Mouse (Mus musculus): ENCODE measurements at regions not wholly inside any gene's neighbourhood (a gene's known extent, or its start where the extent isn't known, plus 50 kb on each side); places are given as distances from the start of the nearest gene placed in this dataset.

DNA sequence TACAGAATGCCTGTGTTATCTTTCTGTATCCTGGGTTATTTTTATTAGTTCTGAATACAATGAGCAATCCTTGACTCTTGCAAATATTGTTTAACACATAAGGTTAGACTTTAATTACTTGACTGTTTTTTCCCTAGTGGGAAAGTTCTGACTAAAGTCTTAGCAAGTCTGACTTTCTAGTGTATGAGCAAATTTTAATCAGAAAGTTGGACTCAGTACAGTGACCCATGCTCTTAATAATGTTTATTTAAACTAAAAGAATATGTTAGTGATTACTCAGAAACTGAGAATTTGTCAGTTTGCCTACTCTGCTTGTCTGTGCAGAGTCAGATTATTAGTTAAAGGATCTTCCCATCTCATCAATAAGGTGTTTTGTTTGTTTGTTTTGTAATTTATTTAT, 109.4 kb upstream of the Gorab start:
- Histone ChIP-seq H3K27ac (replicated peaks; ENCODE audit: low read depth, low read length) (no peak overlapping the region), H3K9ac (ENCODE audit: low read depth, low read length, severe bottlenecking) (no peak overlapping the region), H3K4me1 (ENCODE audit: control insufficient read depth, insufficient read depth, low read length) (no peaks in the 10 kb centered on the region), H3K4me2 (replicated peaks; ENCODE audit: low read depth, low read length, severe bottlenecking) (no peak overlapping the region), H3K4me3 (replicated peaks; ENCODE audit: low read length) (no peak overlapping the region), H3K36me3 (ENCODE audit: control insufficient read depth, insufficient read depth, low read length) (no peaks in the 10 kb centered on the region), H3K27me3 (ENCODE audit: control insufficient read depth, insufficient read depth, low read length) (no peaks in the 10 kb centered on the region), H3K9me3 (ENCODE audit: control insufficient read depth, low read length) (no peaks in the 10 kb centered on the region)
- DNase-seq (ENCODE audit: low spot score) (no peak), ATAC-seq (ENCODE audit: low FRiP score, low read depth) (no peak)
- TF ChIP-seq POLR2A (IDR thresholded peaks at IDR 0.05; ENCODE audit: borderline replicate concordance, extremely low read depth, insufficient read depth, insufficient read length) = no peak

DNA sequence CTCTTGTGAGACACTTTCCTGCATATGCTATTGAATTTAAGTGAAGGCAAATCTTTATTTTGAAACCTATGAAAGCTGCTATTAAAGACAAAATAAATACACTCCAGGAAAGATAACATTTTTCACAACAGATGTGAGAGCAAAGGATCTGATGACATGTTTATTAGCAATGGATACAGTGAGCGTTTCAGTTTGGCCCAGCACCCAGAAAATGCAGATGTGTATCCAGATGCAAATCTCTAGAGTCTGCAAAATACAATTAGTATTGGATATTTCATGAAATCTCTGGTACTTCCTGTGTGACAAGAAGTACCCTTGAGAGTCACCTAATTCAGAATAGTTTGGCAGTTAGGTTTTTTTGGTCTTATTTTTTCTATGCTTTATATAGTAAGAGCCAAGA, 108.5 kb upstream of the Gorab start:
- ATAC-seq (ENCODE audit: low FRiP score, low read depth) (no peak), DNase-seq (ENCODE audit: low spot score) (peak; percentile 42)
- Histone ChIP-seq H3K4me3 (replicated peaks; ENCODE audit: low read length) (no peak overlapping the region), H3K9me3 (ENCODE audit: control insufficient read depth, low read length) (no peaks in the 10 kb centered on the region), H3K27me3 (ENCODE audit: control insufficient read depth, insufficient read depth, low read length) (no peaks in the 10 kb centered on the region), H3K27ac (replicated peaks; ENCODE audit: low read depth, low read length) (no peak overlapping the region), H3K4me1 (ENCODE audit: control insufficient read depth, insufficient read depth, low read length) (no peaks in the 10 kb centered on the region), H3K9ac (ENCODE audit: low read depth, low read length, severe bottlenecking) (no peak overlapping the region), H3K4me2 (replicated peaks; ENCODE audit: low read depth, low read length, severe bottlenecking) (no peak overlapping the region), H3K36me3 (ENCODE audit: control insufficient read depth, insufficient read depth, low read length) (no peaks in the 10 kb centered on the region)
- WGBS = 40% methylated on average over 1 of the region's 1 CpGs
- no peak for TF ChIP-seq POLR2A (IDR thresholded peaks at IDR 0.05; ENCODE audit: borderline replicate concordance, extremely low read depth, insufficient read depth, insufficient read length)

DNA sequence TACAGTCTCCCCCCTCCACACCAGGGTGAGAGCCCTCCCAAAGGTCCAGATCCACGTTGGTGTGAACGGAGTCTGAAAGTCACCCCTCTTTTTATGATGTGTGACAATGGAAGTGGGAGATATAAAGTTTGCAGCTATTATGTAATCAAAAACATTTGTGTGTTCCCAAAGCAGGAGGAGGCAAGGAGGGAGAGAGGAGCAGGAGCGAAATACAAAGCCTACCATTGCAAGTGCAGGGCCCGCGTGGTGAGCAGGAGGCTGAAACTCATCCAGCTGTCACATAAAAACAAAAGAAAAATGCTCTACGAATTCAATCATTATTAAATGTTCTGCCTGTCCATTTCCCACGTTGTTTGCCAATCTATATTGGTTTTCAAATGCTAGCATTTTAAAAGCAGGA, 101.6 kb upstream of the Gorab start:
- Histone ChIP-seq H3K4me2 (replicated peaks; ENCODE audit: low read depth, low read length, severe bottlenecking) (no peak overlapping the region), H3K36me3 (ENCODE audit: control insufficient read depth, insufficient read depth, low read length) (no peaks in the 10 kb centered on the region), H3K9ac (ENCODE audit: low read depth, low read length, severe bottlenecking) (no peak overlapping the region), H3K27ac (replicated peaks; ENCODE audit: low read depth, low read length) (no peak overlapping the region), H3K9me3 (ENCODE audit: control insufficient read depth, low read length) (no peaks in the 10 kb centered on the region), H3K4me1 (ENCODE audit: control insufficient read depth, insufficient read depth, low read length) (peaks cover 16% of the 10 kb centered on the region), H3K27me3 (ENCODE audit: control insufficient read depth, insufficient read depth, low read length) (no peaks in the 10 kb centered on the region), H3K4me3 (replicated peaks; ENCODE audit: low read length) (no peak overlapping the region)
- peak; percentile 79 for ATAC-seq (ENCODE audit: low FRiP score, low read depth)
- WGBS = 19% methylated on average over 7 of the region's 7 CpGs
- TF ChIP-seq POLR2A (IDR thresholded peaks at IDR 0.05; ENCODE audit: borderline replicate concordance, extremely low read depth, insufficient read depth, insufficient read length) = no peak
- DNase-seq (ENCODE audit: low spot score) = peak; percentile 14

DNA sequence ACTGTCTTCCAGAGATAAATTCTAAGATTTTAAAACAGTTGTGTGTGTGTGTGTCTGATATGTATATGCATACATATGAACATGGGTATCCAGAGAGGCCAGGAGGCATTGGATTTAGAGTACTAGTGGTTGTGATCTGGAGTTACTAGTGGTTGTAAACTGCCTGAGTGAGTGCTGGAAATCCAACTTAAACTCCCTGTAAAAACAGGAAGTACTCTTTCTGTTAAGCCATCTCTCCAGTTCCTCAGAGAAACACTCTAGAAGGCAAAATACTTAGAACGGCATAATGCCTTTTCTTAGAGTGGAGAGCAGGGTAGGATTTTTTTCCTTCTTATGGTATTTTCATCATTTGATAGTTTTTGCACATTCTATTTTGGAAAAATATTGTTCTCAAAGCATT, 99.1 kb upstream of the Gorab start:
- 73% methylated on average over 1 of the region's 1 CpGs for WGBS
- H3K27me3 ChIP-seq (ENCODE audit: control insufficient read depth, insufficient read depth, low read length) = no peaks in the 10 kb centered on the region
- DNase-seq (ENCODE audit: low spot score) = no peak
- no peak for ATAC-seq (ENCODE audit: low FRiP score, low read depth)
- H3K4me1 ChIP-seq (ENCODE audit: control insufficient read depth, insufficient read depth, low read length) = peaks cover 16% of the 10 kb centered on the region
- H3K9ac ChIP-seq (ENCODE audit: low read depth, low read length, severe bottlenecking) = no peak overlapping the region
- H3K9me3 ChIP-seq (ENCODE audit: control insufficient read depth, low read length) = no peaks in the 10 kb centered on the region
- no peak overlapping the region for H3K4me2 ChIP-seq (replicated peaks; ENCODE audit: low read depth, low read length, severe bottlenecking)
- TF ChIP-seq POLR2A (IDR thresholded peaks at IDR 0.05; ENCODE audit: borderline replicate concordance, extremely low read depth, insufficient read depth, insufficient read length) = no peak
- no peak overlapping the region for H3K4me3 ChIP-seq (replicated peaks; ENCODE audit: low read length)
- H3K27ac ChIP-seq (replicated peaks; ENCODE audit: low read depth, low read length) = no peak overlapping the region
- H3K36me3 ChIP-seq (ENCODE audit: control insufficient read depth, insufficient read depth, low read length) = no peaks in the 10 kb centered on the region

DNA sequence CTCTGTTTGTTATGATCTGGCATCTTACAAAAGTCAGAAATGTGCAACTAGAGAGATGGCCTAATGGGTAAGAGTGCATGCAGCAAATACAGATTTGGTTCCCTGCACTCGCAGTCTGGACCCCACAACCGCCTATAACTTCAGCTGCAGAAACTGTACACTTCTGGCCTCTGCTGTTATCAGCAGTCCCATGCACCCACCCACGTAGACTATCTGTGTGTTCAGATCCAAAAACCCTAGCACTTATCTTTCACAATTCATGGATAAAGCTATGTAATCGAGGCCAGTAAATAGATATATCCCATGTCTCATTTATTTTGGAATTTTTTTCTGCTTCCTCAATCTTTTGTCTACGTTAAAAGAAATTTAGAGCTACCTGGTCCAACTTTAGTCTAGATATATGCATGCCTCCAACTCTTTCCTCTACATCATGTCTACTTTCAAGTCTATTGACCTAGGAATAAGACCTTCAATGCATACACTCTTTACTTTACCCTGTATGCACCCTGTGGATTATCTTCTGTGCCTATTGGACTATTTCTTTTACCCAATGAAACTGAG, 95.0 kb upstream of the Gorab start:
- ATAC-seq (ENCODE audit: low FRiP score, low read depth) (no peak), DNase-seq (ENCODE audit: low spot score) (no peak)
- no peaks in the 10 kb centered on the region for H3K4me1 ChIP-seq (ENCODE audit: control insufficient read depth, insufficient read depth, low read length)
- no peaks in the 10 kb centered on the region for H3K27me3 ChIP-seq (ENCODE audit: control insufficient read depth, insufficient read depth, low read length)
- no peak overlapping the region for H3K4me2 ChIP-seq (replicated peaks; ENCODE audit: low read depth, low read length, severe bottlenecking)
- H3K36me3 ChIP-seq (ENCODE audit: control insufficient read depth, insufficient read depth, low read length) = no peaks in the 10 kb centered on the region
- no peak overlapping the region for H3K27ac ChIP-seq (replicated peaks; ENCODE audit: low read depth, low read length)
- H3K9me3 ChIP-seq (ENCODE audit: control insufficient read depth, low read length) = no peaks in the 10 kb centered on the region
- H3K4me3 ChIP-seq (replicated peaks; ENCODE audit: low read length) = no peak overlapping the region
- TF ChIP-seq POLR2A (IDR thresholded peaks at IDR 0.05; ENCODE audit: borderline replicate concordance, extremely low read depth, insufficient read depth, insufficient read length) = no peak
- 86% methylated on average over 5 of the region's 5 CpGs for WGBS
- no peak overlapping the region for H3K9ac ChIP-seq (ENCODE audit: low read depth, low read length, severe bottlenecking)

DNA sequence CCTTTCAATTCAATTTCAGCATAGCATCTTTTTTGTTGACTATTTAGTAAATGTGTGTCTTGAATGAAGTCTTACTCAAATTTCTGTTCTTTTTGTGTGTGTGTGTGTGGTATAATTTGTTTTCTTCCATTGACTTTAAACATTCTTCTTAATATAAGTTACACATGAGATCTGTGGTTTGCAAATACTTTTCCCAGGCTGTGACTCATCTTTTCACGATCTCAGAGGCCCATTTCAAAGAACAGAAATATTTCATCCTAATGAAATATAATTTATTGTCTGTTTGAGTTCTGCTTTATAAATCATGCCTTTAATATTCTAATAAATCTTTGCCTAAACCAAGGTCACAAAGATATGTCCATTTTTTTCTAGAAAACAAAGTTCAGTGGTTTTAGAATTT, 92.9 kb upstream of the Gorab start:
- no peak for TF ChIP-seq POLR2A (IDR thresholded peaks at IDR 0.05; ENCODE audit: borderline replicate concordance, extremely low read depth, insufficient read depth, insufficient read length)
- no peaks in the 10 kb centered on the region for H3K4me1 ChIP-seq (ENCODE audit: control insufficient read depth, insufficient read depth, low read length)
- no peaks in the 10 kb centered on the region for H3K27me3 ChIP-seq (ENCODE audit: control insufficient read depth, insufficient read depth, low read length)
- no peak overlapping the region for H3K4me3 ChIP-seq (replicated peaks; ENCODE audit: low read length)
- H3K4me2 ChIP-seq (replicated peaks; ENCODE audit: low read depth, low read length, severe bottlenecking) = no peak overlapping the region
- H3K27ac ChIP-seq (replicated peaks; ENCODE audit: low read depth, low read length) = no peak overlapping the region
- WGBS = 71% methylated on average over 1 of the region's 1 CpGs
- no peaks in the 10 kb centered on the region for H3K36me3 ChIP-seq (ENCODE audit: control insufficient read depth, insufficient read depth, low read length)
- ATAC-seq (ENCODE audit: low FRiP score, low read depth) (no peak), DNase-seq (ENCODE audit: low spot score) (no peak)
- H3K9me3 ChIP-seq (ENCODE audit: control insufficient read depth, low read length) = no peaks in the 10 kb centered on the region
- H3K9ac ChIP-seq (ENCODE audit: low read depth, low read length, severe bottlenecking) = no peak overlapping the region

All from limb, embryonic 14.5 days (tissue).